Mouse (Mus musculus) thymus, adult 2 months (tissue): Measurements from ENCODE around the gene Arl4a.

Experiments
- CTCF ChIP-seq: fragments of 200-500 bp; IDR thresholded peaks from 2 replicates; pipeline ENCODE4 v1.5.1; 2012; ENCODE audit warnings: mild to moderate bottlenecking, control low read depth, low read length, moderate library complexity, borderline replicate concordance; ENCODE audit not compliant: control insufficient read depth, poor library complexity, insufficient read depth; ENCODE audit errors: extremely low read depth
- POLR2A ChIP-seq: fragments of 200-500 bp; IDR thresholded peaks from 2 replicates; pipeline ENCODE4 v1.6.1; 2012; ENCODE audit warnings: mild to moderate bottlenecking, low read length, control low read depth, moderate library complexity; ENCODE audit not compliant: control insufficient read depth, poor library complexity, insufficient read depth; ENCODE audit errors: extremely low read depth

GRCm38 (mm10) chr12:40036666-40037065 is 1.2 kb downstream of the Arl4a start:
- TF ChIP-seq CTCF: no peak
- no peak for TF ChIP-seq POLR2A
